Mouse (Mus musculus) MEL-GATA-1-ER (cell line): ENCODE results near the gene Gm20219.

Experiments used
- DNase-seq: peaks from one replicate; pipeline ENCODE4 v3.0.0-alpha.2; 2012; ENCODE audit warnings: low read depth; ENCODE audit errors: extremely low read depth

Gene Gm20219

DNA sequence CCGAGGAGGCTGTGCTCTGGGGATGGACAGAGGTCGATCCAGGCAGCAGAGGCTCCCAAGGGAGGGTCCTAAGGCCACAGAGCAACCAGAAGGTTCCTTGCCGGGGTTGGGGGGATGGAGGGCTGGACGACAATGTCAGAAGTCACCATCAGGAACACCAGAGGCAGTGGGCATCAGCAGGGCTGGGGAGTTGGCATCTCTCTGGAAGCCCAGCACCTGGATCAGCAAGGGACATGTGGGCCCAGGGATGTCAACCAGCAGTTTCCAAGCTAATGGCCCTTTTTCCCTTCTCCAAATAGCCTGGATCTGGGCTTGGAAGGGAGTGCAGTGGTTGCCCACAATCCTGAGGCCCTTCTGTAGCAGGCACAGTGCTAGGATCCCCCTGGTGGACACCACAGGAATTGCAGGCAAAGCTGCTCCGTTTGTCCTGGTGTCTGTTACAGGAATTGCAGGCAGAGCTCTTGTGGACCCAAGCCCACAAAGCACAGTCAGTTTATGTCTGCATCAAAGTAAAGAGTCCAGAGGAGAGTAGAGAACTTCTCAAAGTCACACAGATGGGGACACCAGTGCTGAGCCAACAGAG lies 1.3 kb downstream of the Gm20219 start:
- DNase-seq = peak; percentile 62

DNA sequence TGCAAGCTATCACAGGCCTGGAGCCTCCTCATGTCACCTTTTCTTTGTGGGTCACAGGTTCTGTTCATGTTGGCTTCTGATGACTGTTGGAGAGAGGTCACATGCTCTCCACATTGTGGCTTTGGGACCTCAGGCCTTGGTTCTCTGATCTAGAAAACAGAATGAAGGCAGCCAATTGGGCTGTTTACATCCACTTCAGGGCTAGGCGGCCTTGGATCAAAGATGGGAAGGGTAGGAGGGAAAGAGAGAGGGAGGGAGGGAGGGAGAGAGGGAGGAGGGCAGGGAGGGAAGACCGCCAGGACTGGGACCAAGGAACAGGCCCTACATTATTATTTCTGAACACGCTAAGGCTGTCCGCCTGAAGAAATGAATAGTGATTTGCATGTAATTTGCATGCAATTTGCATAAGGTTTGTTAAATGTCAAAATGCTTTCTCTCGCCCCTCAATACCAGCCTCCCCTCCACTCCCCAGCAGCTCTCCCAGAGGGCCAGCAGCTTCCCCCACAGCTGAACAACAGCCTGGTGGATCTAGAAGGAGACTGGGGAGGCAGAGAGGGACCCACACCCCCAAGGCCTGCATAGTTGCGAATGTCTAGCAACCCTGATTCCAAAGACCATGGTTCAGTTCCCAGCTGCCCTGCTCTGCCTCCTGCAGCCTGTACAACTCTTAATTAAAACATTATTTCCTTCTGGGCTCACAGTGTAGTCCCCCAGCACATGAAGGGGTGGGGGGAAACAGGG lies 2.2 kb downstream of the Gm20219 start:
- no peak for DNase-seq

DNA sequence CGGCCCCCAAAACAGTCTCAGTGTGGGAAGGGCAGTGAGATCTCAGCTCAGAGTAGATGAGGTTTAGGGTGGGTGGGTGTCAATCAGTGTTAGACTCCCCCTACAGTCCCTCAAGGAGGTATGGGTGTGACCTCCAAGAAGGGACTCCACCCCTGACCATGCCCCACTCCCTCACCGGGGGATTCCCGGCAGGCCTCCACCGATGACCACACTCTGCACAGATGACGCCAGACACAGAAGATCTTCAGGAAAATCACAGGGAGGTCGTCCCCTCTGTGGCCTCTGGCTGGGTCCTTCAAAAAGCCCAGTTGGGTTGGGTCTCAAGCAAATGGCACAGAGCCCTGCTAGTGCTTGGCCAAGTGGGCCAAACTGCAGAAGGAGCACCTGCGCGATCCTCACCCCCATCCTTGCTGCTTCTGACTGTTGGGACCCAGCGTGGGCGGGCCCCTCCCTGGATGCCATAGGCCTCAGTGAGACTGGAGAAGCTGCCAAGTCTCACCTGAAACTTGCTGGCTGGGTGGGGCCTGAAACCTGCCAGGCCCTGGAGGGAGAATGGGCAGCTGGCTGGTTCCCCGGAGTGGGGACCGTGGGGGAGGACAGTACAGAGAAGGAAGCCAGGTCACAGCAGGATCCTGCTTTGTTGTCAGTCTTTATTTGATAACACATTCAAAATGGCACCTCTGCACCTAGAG lies 3.3 kb downstream of the Gm20219 start:
- DNase-seq = no peak

DNA sequence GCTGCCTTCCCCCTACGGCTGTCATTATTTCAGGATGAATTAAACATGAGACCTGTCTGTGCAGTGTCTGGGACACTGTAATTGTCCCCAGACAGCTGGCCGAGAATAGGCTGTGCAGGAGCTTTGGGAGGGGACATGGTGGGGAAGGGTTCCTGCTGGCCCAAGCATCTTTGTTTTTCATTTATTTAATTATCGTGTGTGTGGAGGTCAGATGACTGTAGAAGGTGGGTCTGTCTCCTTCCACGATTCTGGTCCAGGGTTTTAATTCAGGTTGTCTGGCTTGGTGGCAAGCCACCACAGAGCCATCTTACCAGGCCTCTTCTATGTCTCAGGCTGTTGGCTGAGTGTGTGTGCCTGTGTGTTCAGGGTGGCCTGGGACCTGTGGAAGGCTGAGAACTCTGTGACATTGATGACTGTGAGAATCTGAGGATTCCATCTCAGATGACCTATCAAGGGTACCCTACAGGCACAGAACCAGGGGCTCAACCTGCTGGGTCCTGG lies 5.5 kb downstream of the Gm20219 start:
- DNase-seq = no peak

DNA sequence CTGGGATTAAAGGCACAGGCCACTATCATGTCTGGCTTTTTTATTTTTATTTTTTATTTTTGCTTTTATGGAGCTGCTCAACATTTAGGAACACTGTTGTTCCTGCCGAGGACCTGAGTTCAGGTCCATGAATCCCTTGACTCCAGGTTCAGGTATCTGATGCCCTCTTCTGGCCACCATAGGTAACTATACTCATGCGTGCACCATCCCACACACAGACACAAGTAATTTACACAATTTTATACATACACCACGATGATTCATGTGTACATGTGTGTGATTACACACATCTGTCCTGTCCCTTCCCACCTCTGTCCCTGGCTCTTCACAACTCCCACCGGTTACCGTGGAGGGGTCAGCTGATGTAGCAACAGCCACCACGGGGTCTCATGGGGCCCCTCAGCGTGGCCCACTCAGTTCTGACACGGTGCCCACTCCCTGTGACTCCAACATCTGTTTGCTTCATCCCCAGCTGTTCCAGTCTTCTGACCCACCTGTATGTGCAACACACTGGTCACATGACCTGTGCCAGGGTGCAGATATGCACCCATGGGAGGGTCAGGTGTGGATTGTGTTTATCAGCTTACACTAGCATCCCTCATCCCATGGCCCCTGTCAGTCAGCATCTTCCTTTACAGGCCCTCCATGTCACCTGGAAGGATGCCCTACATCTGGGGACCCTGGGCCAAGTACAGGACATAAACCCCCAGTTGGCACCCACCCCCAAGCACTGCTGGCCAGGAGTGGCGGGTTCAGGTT lies 6.2 kb downstream of the Gm20219 start:
- DNase-seq = no peak

DNA sequence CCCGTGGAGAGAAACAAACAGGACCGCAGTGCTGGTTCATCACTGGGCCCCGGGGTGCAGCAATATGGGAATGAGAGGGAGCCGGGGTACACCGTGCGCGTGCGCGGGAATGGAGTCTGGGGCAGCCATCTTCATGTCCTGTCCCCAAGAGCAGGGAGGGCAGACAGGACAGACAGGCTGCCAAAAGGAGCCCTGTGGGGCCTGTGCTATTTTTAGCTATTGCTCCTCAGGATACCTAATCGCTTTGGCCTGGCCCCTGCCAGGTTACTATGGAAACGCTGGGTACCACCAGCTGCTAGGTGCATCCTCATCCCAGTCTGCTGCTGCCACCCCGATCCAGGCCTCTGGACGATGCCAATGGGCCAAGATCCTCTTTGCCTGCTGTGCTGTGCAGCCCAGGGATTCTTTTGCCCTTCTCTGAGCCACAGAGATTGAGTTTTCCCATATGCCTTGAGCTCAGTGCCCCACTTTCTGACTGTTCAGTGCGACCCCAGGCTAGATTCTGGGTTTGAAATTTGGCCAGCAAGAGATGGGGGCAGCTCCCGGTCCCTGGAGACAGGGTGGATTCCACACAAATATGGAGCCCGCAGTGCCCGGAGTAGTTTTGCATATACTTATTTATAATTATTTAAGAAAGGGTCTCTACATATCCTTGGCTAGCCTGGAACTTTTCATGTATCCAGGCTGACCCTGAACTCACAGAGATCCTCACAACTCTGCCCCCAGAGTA lies 6.9 kb downstream of the Gm20219 start:
- no peak for DNase-seq

DNA sequence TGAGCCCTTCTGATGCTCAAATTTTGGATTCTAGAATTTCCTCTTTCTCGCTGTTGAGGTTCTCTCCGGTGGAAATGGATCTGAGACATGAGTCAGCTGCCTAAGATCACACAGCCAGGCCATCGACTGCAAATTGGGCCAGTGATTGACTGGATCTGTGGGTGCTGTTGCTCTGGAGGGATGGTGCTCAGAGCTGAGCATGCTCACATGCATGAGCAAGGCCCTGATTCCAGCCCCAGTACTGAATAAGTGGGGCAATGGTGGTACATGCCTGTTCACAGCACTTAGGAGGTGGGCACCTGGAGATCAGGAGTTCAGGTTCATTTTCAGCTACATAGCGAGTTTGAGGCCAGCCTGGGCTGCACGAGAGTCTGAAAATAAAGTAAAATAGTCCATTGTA lies 7.6 kb downstream of the Gm20219 start:
- DNase-seq = no peak

DNA sequence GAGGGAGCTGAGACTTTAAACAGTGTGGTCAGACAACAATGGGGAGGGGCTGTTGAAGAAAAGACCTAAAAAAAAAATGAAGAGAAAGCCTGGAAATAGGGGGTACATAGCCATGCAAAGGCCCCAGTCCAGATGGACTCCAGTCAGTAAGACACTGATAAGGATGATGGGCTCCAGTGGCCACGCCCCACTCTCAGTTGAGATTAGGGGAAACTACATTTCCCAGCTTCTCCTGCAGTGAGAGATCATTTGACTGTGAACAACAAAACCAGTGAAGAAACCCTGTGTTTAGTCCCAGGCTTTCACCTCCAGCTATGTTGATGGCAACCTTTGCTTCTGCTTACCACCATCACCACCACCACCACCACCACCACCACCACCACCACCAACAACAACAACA lies 8.2 kb downstream of the Gm20219 start:
- no peak for DNase-seq

DNA sequence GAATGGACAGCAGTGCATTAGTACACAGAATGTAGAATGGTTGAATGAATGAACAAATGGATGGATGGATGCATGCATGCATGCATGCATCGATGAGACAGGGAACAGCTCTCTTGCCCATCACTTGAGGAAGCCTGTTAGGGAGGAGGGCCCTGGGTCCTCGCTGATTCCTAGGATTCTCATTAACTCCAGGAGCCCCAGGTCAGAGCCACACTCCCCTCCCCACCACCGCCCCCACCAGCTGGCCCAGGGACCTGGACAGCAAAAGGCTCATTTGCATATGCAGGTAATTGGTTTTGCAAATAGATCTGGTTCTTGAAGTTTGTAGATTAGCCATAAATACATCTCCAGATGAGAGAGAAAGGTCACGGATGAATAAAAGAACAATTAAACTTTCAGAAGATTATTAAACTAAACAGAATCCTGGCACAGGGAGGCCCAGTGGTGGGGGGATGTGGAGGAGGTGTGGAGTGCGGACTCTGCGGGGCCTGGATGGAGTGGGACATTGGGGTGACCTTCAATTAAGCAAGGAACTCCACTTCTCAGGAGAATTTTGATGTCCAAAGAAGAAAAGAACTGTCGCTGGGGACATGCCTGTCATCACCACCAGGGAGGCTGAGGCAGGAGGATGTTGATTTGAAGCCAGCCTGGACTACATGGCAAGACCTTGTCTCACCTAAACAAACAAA lies 9.3 kb downstream of the Gm20219 start:
- no peak for DNase-seq

DNA sequence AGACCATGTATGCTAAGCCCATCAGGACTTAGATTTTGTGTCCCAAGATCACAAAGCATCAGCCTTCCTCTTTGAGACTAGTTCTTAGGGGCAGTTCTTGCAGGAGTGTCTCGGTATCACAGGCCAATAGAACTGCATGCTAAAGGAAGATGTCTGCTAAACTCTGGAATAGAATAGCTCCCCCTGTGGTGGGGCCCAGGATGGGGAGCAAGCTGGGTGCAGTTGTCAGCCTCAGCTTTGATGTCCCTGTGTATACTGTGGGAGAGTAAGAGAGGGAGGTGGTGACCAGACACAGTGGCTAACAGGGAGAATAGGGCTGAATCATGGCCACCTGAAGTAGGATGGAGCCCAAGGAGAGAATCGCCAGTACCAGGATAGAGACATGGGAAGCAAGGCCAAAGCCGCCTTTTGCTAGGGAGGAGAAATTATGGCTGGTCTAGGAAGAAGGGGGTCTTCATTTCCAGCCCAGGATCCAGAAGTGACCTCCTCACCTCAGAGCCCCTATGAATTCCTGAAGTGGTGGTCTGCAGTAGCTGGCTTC lies 10.4 kb downstream of the Gm20219 start:
- no peak for DNase-seq

DNA sequence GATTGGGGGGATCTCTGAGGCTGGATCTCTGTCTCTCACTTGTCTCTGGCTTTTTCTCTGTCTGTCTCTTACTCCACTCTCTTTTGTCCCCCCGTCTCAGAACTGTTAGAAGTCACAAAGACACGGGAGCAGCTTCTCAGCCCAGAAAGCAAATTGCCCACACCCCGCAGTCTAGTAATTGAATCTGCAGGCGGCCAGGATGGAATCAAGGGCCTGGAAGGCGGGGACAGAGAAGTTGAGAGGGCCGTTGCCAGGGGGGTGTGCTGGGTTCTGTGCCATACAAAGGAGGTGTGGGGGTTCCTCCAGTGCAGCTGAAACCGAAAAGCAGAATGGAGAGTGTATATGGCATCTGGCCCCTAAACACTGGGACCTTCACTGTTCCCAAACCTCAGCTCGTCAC lies 11.5 kb downstream of the Gm20219 start:
- DNase-seq = no peak

DNA sequence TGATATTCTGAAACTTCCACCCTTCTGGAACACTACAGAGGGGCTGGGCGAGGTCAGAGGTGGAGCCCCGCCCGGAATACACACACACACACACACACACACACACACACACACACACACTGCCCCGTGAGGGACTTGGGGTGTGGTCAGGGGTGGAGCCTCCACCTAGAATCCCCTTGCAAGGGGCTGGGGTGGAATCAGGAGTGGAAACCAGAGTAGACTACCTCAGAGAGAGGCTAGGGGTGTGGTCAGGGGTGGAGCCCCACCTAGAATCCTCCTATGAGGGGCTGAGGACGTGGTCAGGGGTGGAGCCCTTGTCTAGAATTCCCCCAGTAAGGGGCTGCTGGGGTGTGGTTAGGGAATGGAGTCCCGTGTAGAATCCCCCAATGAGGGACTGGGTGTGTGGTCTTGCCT lies 13.6 kb downstream of the Gm20219 start:
- peak; percentile 72 for DNase-seq

DNA sequence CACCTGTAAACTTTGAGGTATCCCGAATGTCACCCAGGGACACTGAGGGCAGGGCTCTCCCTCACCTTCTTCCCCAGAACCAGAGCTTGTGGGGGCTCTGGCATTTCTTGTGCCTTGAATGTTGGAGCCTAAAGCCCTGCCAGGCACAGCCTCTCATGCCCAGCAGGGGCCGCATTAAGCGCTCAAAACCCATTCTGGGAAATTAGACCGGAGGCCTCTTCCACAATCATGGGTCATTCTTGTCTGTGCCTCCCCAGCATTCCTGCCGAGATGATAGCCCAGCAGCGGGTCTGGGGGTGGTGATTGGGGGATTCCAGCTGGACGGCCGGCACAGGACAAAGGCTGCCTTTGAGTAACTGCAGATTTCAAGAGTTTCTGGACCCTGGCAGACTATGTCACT lies 16.3 kb downstream of the Gm20219 start:
- no peak for DNase-seq

DNA sequence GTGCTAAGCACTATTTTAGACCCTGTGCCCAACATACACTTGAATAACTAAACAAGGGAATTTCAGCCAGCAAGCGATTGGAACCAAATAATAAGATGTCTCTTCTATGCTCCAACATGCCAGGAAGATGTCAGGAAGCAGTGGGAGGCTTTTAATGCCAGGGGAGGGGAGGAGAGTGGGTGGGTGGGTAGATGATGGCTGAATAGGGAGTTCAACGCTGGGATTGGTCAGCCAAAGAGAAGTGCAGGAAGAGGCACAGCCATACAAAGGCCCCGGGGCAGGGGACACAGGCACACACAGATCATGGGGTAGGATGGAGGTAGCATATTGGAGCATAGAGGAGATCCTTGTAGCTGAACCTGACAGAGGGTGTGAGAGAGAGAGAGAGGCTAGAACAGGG lies 17.3 kb downstream of the Gm20219 start:
- no peak for DNase-seq

DNA sequence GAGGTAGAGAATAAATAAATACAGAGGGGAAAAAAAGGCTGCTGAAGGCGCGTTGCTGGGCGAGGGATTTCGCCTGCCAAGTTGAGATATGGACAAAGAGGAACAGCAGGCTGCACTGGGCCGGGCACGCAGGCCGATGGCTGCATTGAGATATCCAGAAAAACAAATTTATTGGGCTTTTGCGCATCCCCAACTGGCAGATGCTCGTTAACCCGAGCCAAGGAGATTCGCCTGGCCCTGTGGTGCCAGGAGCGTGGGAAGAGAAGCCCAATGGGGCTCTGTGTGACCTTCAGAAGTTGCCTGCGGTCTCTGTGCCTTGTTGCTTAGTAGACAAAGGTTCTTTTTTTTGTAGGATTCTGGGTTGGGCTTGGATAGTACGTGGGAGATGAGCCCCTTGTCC lies 18.0 kb downstream of the Gm20219 start:
- DNase-seq = peak; percentile 90

DNA sequence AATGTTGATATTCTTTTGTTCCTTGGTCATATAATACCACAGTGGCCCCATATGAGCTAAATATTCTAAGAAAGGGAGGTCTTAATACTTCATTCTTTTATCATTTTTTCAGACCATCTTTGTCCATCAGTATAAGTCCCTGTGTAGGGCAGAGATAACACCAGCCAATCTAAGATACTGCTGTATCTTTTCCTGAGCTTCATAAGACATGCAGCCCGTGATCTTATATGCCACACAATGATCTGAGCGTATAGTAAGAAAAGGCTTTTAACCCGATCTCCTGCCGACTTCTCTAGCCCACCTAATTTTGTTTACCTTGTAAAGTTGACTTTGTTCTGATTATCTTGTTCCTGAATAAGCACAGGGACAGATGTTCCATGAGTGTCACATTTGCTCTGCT lies 29.2 kb downstream of the Gm20219 start:
- no peak for DNase-seq

DNA sequence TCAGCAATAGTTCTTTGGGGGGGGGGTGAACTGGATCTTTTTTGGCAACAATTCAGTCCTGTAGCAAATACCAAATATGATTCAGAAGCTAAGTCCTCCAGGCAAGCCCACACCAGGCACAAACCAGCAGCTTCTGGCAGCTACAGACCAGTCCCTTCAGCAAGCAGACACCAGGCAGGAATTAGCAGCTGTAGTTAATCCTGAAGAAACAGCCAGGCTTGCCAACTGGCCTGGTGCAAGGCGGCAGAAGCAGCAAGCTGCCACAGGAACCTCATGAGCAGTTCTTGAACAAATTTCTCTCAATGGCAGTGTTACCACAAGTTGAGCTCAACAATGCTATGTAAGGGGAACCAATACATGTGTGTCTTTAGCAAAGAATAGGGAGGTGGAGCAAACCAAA lies 31.4 kb downstream of the Gm20219 start:
- no peak for DNase-seq

DNA sequence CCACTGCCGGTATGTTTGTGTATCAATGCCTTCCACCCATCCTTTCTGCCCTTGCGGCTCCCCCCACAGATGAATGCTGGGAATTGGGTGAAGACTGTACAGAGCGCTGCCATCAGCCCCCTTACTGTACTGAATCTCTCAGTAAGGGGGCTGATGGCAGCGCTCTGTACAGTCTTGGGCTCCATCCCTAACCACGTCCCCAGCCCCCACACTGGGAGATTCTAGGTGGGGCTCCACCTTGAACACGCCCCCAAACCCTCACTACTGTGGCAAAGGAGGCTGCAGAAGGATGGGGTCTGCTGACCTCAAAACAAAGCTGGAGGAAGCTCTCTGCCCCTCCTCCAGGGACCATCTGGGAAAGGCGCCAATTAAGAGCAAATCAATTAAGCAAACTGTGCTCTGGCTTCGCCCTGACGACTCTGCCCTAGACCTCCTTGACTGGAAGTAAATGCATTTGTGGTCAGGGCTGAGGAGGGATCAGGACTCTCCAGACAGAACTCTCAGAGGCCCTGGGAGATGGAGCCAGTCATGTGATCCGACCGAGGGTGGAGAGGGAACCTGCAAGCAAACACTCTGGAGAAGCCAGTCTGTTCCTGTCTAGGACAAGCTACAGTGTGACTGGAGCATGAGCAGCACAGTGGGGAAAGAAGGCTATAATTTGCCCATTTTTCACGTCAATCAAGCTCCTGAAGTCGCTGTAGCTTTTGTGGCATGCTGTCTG lies 38.3 kb downstream of the Gm20219 start:
- no peak for DNase-seq

DNA sequence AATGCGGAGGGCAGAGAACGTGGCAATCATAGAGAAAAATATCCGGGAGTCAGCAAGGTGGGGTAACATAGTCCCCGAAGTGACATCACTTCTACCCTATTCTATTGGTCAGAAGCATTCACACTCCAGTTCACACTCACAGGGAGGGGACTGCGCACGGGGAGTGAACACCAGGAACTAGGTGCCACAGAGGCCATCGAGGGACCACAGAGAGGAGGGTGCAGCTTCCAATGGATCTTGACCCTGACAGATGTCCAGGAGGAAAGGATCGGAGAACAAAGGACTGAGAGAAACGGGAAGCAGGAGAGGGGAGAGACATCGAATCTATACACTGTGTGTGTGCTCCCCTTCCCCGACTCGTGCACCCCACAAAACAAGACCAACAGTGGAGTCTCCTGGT lies 39.3 kb downstream of the Gm20219 start:
- no peak for DNase-seq

DNA sequence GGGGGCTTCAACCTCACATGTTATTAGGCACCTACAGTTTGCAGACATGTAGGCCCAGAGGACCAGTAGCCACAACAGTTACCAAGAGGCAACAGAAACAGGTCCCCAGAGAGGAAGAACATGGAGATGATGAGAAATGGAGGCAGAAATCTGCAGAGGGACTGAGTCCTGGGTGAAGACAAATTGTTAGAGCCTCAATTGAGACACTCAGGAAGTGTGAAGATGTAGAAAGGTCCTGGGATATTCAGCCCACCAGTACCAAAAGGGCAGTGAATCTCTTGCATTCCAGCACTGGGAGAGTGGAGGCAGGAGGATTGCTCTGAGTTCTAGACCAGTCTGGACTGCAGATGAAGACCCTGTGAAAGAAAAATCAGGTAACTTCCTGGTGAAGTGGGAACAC lies 39.9 kb downstream of the Gm20219 start:
- no peak for DNase-seq
